Mouse (Mus musculus) layer of hippocampus, adult 8-10 months (tissue): Measurements from ENCODE around the gene Sfrp2. TPM values are rescaled to one million over a fixed set of nuclear protein-coding genes. Genes with fewer than 3 reads are reported as not detected.
A peak's percentile ranks its signal among the peaks of the same experiment; 100 is the strongest.

Experiments used
- DNase-seq, 2 experiments: peaks; one replicate each; pipeline ENCODE4 v3.0.0; 2022; ENCODE audit warnings: low spot score in 2 of 2
- total RNA-seq, 4 experiments: library from RNA; stranded (reverse); gene quantifications; 2 replicates each; pipeline ENCODE4 v1.2.4; 2022

The Sfrp2 gene
- total RNA-seq, 4 experiments from 2014 or later = 1.4 to 1.9 (median 1.6) TPM

GRCm38 (mm10) chr3:83771160-83771869 is 5.2 kb downstream of the Sfrp2 start:
- DNase-seq = no peak

GRCm38 (mm10) chr3:83773281-83773680 is 7.2 kb downstream of the Sfrp2 start:
- no peak for DNase-seq

DNA sequence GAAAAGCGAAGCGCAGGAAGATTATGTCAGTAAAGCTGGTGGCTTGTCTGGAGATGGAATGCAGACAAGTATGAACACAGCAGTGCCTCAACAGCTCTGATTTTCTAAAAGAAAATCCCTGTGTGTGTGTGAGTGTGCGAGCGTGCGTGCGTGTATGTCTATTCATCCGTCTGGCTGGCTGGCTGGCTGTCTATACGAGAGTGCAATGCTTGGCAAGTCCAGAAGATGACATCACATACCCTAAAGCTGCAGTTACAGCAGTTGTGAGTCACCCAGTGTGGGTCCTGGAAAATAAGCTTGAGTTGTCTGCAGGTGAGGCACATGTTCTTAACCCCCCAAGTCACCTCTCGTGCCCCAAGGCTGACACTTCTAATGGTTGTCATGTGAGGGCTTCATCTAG is 9.3 kb downstream of the Sfrp2 start:
- DNase-seq = no peak

- no peak for DNase-seq
Measured at GRCm38 (mm10) chr3:83781460-83782222, 15.5 kb downstream of the Sfrp2 start.

GRCm38 (mm10) chr3:83783716-83784469 is 17.8 kb downstream of the Sfrp2 start:
- no peak for DNase-seq

GRCm38 (mm10) chr3:83784726-83785125 is 18.6 kb downstream of the Sfrp2 start:
- no peak for DNase-seq

- DNase-seq = no peak
Measured at GRCm38 (mm10) chr3:83787086-83787485, 21.0 kb downstream of the Sfrp2 start.

DNA sequence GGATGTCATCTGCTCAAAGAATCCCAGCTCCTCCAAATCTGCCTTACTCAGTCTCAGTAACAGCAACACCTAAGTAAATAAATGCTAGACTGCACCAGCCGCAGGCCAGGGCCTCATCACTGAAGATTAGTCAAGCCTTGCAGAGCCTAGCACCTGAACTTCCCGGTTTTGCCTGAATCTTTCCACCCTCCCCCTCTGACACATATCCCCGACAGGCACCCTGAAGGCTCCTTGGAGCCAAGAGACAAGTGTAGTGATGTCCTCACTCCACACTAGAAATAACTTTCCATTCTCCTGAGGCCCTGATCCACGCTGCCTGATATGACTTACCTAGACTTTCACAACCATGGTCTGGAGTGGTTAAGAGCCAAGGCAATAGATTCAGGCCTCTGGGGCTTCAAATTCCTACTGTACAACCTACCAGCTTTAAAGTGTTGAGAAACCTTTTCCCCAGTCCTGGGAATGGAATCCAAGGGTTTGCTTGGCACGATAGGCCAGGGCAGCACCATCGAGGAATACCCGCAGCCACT is 21.7 kb downstream of the Sfrp2 start:
- DNase-seq = no peak

- no peak for DNase-seq
Measured at GRCm38 (mm10) chr3:83789651-83790451, 23.7 kb downstream of the Sfrp2 start.

GRCm38 (mm10) chr3:83791444-83791843 is 25.3 kb downstream of the Sfrp2 start:
- DNase-seq = no peak

DNA sequence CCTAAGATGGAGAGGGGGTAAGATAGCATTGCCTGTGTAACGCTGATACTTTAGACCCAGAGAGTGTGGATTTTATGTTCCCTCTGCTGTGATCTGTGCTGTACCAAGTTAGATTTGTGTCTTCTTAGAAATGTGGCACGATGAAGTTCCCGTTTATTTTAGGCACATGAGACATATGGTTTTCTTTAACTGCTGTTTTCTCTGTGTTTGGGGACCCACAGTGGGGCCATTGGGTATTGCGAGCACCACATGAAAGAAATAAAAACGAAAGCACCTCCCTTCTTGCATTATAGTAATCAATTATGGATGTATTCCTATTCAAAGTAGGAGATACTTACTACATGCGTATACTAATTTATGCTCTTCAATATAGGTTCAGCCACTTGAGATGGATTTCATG is 31.0 kb downstream of the Sfrp2 start:
- no peak for DNase-seq

GRCm38 (mm10) chr3:83797828-83798227 is 31.7 kb downstream of the Sfrp2 start:
- DNase-seq = peak in 1 of 2 experiments; percentile 14

DNA sequence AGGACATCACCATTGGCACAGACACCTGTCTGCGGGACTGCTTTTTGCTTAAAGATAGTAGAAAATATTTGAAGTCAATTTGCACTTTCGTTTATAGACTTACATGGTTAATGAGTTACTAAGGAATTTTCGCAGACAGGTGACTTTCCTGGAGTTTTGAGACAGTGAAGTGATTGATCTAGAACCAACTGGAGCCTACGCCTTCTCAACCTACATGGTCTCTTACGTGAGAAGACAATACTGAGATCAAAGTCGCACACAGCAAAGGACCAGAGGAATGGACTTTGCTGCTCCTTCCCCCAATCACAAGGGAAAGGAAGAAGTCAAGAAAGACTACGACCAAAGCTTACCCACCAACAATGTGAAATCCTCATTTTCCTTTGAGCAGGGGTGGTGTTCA is 33.4 kb downstream of the Sfrp2 start:
- DNase-seq = no peak

- DNase-seq = no peak
Measured at GRCm38 (mm10) chr3:83801649-83802155, 35.6 kb downstream of the Sfrp2 start.

- no peak for DNase-seq
Measured at GRCm38 (mm10) chr3:83808483-83808882, 42.4 kb downstream of the Sfrp2 start.

DNA sequence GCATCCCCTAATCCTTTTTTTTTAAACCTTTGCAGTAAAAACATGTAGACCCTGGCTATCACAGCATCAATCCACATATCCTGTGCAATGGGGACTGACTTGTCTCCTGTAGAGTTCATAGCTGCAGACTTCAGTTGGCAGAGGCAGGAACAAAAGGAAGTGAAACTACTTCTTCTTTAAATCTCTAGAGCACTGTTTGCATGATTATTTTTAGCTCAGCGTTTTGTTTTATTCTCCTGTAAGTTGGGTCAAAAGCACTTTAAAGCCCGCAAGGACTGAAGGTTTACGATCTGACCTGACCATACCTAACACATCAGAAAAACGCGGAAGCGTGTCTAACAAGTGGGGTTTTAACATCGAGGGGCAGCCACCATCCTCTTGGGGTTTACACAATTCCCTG is 45.9 kb downstream of the Sfrp2 start:
- no peak for DNase-seq

- DNase-seq = no peak
Measured at GRCm38 (mm10) chr3:83812863-83813262, 46.7 kb downstream of the Sfrp2 start.

GRCm38 (mm10) chr3:83816372-83816925 is 50.3 kb downstream of the Sfrp2 start:
- DNase-seq = no peak

DNA sequence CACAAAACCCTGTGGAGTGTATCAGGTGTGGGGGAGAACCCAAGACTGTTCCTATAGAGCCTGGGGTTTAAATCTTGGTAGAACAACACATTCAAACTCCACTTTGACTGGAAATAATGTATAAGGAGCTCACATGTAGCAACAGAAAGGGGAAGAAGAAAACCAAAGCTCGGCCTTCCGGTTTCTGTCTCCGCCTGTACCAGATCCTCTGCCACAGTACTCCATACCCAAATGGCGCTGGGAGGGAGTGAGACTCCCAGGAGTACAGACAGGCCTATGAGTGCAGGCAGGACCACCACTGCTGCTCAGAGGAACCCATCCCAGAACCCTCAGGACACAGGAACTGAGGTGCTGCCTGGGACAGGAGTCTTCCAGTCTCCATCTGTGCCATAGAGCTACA is 57.7 kb downstream of the Sfrp2 start:
- DNase-seq = no peak
